ENCODE assay signal across 8 mouse cellular contexts in genomic region chr9:95750746-95751145, GRCm38 (mm10). TPM values are rescaled to one million over a fixed set of nuclear protein-coding genes. Genes with fewer than 3 reads are reported as not detected.
DNase-seq lines count a peak whose midpoint lies in the region; ATAC-seq and TF ChIP-seq lines count a peak whose summit lies in the region.

No protein-coding gene starts in this region.

- DNase-seq in left cerebral cortex, adult 2 months (ENCODE audit: extremely low spot score in 1 of 2, low spot score in 2 of 2): no peak
- no peak for DNase-seq in left cerebral cortex, postnatal 14 days (ENCODE audit: low spot score in 2 of 2)
- no peak for DNase-seq in limb, embryonic 11.5 days (ENCODE audit: low spot score)
- no peak for DNase-seq in adrenal gland, postnatal 36 days
- no peak for DNase-seq in yolk sac, embryonic 10.5 days (ENCODE audit: low spot score)
- no peak for DNase-seq in thymus, postnatal 36 days

- 42% methylated on average over 9 of the region's 9 CpGs for WGBS in forebrain, embryonic 13.5 days
- 43% methylated on average over 9 of the region's 9 CpGs for WGBS in limb, embryonic 11.5 days
- WGBS in neural tube, embryonic 14.5 days: 48% methylated on average over 9 of the region's 9 CpGs

- H3K27me3 ChIP-seq in forebrain, embryonic 13.5 days: peaks cover 8% of the 10 kb centered on the region
- H3K27me3 ChIP-seq in limb, embryonic 11.5 days (ENCODE audit: control insufficient read depth, insufficient read depth, low read length): peaks cover 5% of the 10 kb centered on the region
- peaks cover 4% of the 10 kb centered on the region; the same call in 1 of the 2 replicates for H3K27me3 ChIP-seq in neural tube, embryonic 14.5 days (ENCODE audit: control insufficient read depth, insufficient read depth, low read length)

- H3K27ac ChIP-seq in left cerebral cortex, adult 2 months: 0 out of 2 replicates have a peak overlapping the region, but pooled peaks have one; percentile 45
- no peak overlapping the region for H3K27ac ChIP-seq in forebrain, embryonic 13.5 days
- no peak overlapping the region for H3K27ac ChIP-seq in limb, embryonic 11.5 days (replicated peaks; ENCODE audit: low read depth, low read length)
- no peak overlapping the region for H3K27ac ChIP-seq in neural tube, embryonic 14.5 days (ENCODE audit: low read depth, low read length)

- peaks cover 6% of the 10 kb centered on the region for H3K4me1 ChIP-seq in forebrain, embryonic 13.5 days
- H3K4me1 ChIP-seq in limb, embryonic 11.5 days (ENCODE audit: control insufficient read depth, insufficient read depth, low read length): 0 out of 2 replicates have a peak, but pooled peaks cover 3% of the 10 kb centered on the region
- no peaks in the 10 kb centered on the region; the same call in 1 of the 2 replicates for H3K4me1 ChIP-seq in neural tube, embryonic 14.5 days (ENCODE audit: control insufficient read depth, insufficient read depth, low read length)

- ATAC-seq in forebrain, embryonic 13.5 days: 0 out of 2 replicates have a peak, but pooled peaks have one; percentile 1
- ATAC-seq in limb, embryonic 11.5 days (ENCODE audit: insufficient number of reproducible peaks, low FRiP score, low TSS enrichment, low read depth): no peak
- no peak for ATAC-seq in neural tube, embryonic 14.5 days (ENCODE audit: low read depth)

- intact Hi-C loops in left cerebral cortex, adult 2 months (cut with DNase I): no loop called here
- intact Hi-C loops in left cerebral cortex, postnatal 14 days (cut with DNase I): loop anchor here (5.0 kb wide), 1 partner anchor 102 kb away; no protein-coding TSS in a partner anchor

- H3K4me3 ChIP-seq in left cerebral cortex, adult 2 months: peak overlapping the region; percentile 83
- H3K4me3 ChIP-seq in forebrain, embryonic 13.5 days: peak overlapping the region; percentile 92
- peak overlapping the region; percentile 72 for H3K4me3 ChIP-seq in limb, embryonic 11.5 days (ENCODE audit: low read depth, low read length)
- peak overlapping the region; percentile 92 for H3K4me3 ChIP-seq in neural tube, embryonic 14.5 days (ENCODE audit: low read depth, low read length)

- no peak overlapping the region for H3K9ac ChIP-seq in forebrain, embryonic 13.5 days
- H3K9ac ChIP-seq in limb, embryonic 11.5 days (ENCODE audit: low read length): no peak overlapping the region
- H3K9ac ChIP-seq in neural tube, embryonic 14.5 days (replicated peaks; ENCODE audit: low read depth, low read length): no peak overlapping the region

- peak; percentile 43 for TF ChIP-seq CTCF in left cerebral cortex, adult 2 months (IDR thresholded peaks at IDR 0.05)

- no peaks in the 10 kb centered on the region for H3K36me3 ChIP-seq in forebrain, embryonic 13.5 days (ENCODE audit: poor library complexity, severe bottlenecking)
- H3K36me3 ChIP-seq in limb, embryonic 11.5 days (ENCODE audit: control insufficient read depth, insufficient read depth, low read length): no peaks in the 10 kb centered on the region
- no peaks in the 10 kb centered on the region for H3K36me3 ChIP-seq in neural tube, embryonic 14.5 days (ENCODE audit: control insufficient read depth, insufficient read depth, low read length)

- H3K4me2 ChIP-seq in forebrain, embryonic 13.5 days: peak overlapping the region; percentile 84
- peak overlapping the region; percentile 92 for H3K4me2 ChIP-seq in limb, embryonic 11.5 days (ENCODE audit: low read depth, severe bottlenecking)
- H3K4me2 ChIP-seq in neural tube, embryonic 14.5 days (ENCODE audit: low read depth, low read length): peak overlapping the region; percentile 72

- no peaks in the 10 kb centered on the region for H3K9me3 ChIP-seq in forebrain, embryonic 13.5 days (replicated peaks)
- no peaks in the 10 kb centered on the region for H3K9me3 ChIP-seq in limb, embryonic 11.5 days (ENCODE audit: control insufficient read depth, low read length)
- no peaks in the 10 kb centered on the region for H3K9me3 ChIP-seq in neural tube, embryonic 14.5 days (ENCODE audit: control insufficient read depth, low read length)

RNA-seq across cellular contexts. Expression of gene Trpc1, which starts 0.6 kb away (rescaled TPM):
- 10 to 100 TPM; 44.6 to 50.8 TPM for total RNA-seq in left cerebral cortex, adult 2 months (2021)
- total RNA-seq in left cerebral cortex, postnatal 14 days (2021): 10 to 100 TPM; 48.2 to 48.3 TPM
- 3.2 and 3.6 TPM in 2 replicates for polyA plus RNA-seq in forebrain, embryonic 13.5 days (2015; fragmentation: Nextera tagmentation; extraction: Ambion mirVana)
- 1.3 and 1.6 TPM in 2 replicates for polyA plus RNA-seq in limb, embryonic 11.5 days (2014; fragmentation: Nextera tagmentation; extraction: Ambion mirVana)
- 12.6 and 13.5 TPM in 2 replicates for polyA plus RNA-seq in neural tube, embryonic 14.5 days (2014; fragmentation: Nextera tagmentation; extraction: Ambion mirVana)
- total RNA-seq in adrenal gland, postnatal 36 days (2021): 1 to 10 TPM; 2.9 to 4.1 TPM

Comparison
In these comparisons a context has a peak if more than half of its experiments do, and no peak if none do; other contexts are left out.
1. RNA of gene Trpc1, which starts 0.6 kb away (total RNA-seq): 44.6 to 50.8 TPM in left cerebral cortex, adult 2 months and 48.2 to 48.3 TPM in left cerebral cortex, postnatal 14 days; 2.9 to 4.1 TPM in adrenal gland, postnatal 36 days; every median in the first group is over 4 times any median in the second.
2. Peak in every context shown above with its lines, with median percentiles within 50 percentile points of each other: H3K4me3 ChIP-seq and H3K4me2 ChIP-seq.